Mouse (Mus musculus): ENCODE measurements around the gene Scgb1b3.

Gene Scgb1b3

GRCm38 (mm10) chr7:31375292-31375691, at the start of gene Scgb1b3:
Gene Scgb1b3, plus strand, starts transcription at chr7:31375592.
- no peak for DNase-seq (ENCODE audit: low spot score in 2 of 2)

GRCm38 (mm10) chr7:31362022-31362560, 13.3 kb upstream of the Scgb1b3 start, which contains the start of gene Scgb2b3:
Gene Scgb2b3, minus strand, starts transcription at chr7:31362072.
- DNase-seq (ENCODE audit: low spot score in 2 of 2): no peak
